Mouse (Mus musculus): ENCODE results near the gene Slc29a4. TPM values are rescaled to one million over a fixed set of nuclear protein-coding genes. Genes with fewer than 3 reads are reported as not detected.

Gene Slc29a4
- 4.6 and 5.4 TPM in 2 replicates for polyA plus RNA-seq (2012; rRNA removed)

GRCm38 (mm10) chr5:142692248-142692647 is at the start of gene Slc29a4:
TSS of gene Slc29a4 (plus strand) at chr5:142692512.

Other genes with a start within 250 kb of the Slc29a4 start
- gene Ap5z1, start 228.6 kb upstream of the Slc29a4 start, polyA plus RNA-seq (2012; rRNA removed) = 46.3 and 52.7 TPM in 2 replicates
- gene Papolb, start 162.4 kb upstream of the Slc29a4 start, polyA plus RNA-seq (2012; rRNA removed) = 0.05 and 0.06 TPM in 2 replicates
- gene Radil, start 141.4 kb upstream of the Slc29a4 start, polyA plus RNA-seq (2012; rRNA removed) = 6.7 and 9.5 TPM in 2 replicates
- gene Mmd2, start 83.7 kb upstream of the Slc29a4 start, polyA plus RNA-seq (2012; rRNA removed) = 13.1 and 18.5 TPM in 2 replicates
- 62.9 and 63.5 TPM in 2 replicates for gene Wipi2, start 64.8 kb upstream of the Slc29a4 start, polyA plus RNA-seq (2012; rRNA removed)
- 124 and 197 TPM in 2 replicates for gene Tnrc18, start 125.2 kb downstream of the Slc29a4 start, polyA plus RNA-seq (2012; rRNA removed)
- 53.2 and 57.4 TPM in 2 replicates for gene Fbxl18, start 202.9 kb downstream of the Slc29a4 start, polyA plus RNA-seq (2012; rRNA removed)
- 8,087 and 8,282 TPM in 2 replicates for gene Actb, start 214.2 kb downstream of the Slc29a4 start, polyA plus RNA-seq (2012; rRNA removed)

All from ovary, adult 2 months (tissue).